Mouse (Mus musculus): Measurements from ENCODE around the gene Hyal1. TPM values are rescaled to one million over a fixed set of nuclear protein-coding genes. Genes with fewer than 3 reads are reported as not detected.
"Not testable (repeated sequence)": the region's sequence is repeated elsewhere in the genome, so short reads cannot be mapped to it uniquely, and the experiment has no call there.

The Hyal1 gene
- total RNA-seq, 1 experiment from 2014 or later = 0.86 TPM

DNA sequence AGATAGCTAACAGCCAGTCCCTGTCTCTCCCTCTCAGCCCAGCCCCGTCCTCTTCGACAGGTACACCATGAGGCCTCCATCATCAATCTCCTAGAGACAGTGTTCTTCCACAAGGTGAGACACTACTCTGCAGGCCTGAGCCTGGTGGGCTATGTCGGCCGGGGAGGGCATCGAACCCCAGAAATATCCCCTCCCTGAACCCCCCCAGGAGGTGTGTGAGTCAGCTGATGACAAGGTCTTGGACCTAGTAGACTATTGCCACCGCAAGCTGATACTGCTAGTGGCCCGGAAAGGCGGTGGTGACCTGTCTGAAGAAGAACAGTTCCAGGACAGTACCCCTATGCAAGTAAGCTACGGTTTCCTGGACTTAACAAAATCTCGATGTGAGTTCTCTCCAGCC lies 27.9 kb upstream of the Hyal1 start:
- ATAC-seq (replicated peaks; ENCODE audit: insufficient number of reproducible peaks, low FRiP score, low TSS enrichment, poor library complexity, severe bottlenecking) = no peak

DNA sequence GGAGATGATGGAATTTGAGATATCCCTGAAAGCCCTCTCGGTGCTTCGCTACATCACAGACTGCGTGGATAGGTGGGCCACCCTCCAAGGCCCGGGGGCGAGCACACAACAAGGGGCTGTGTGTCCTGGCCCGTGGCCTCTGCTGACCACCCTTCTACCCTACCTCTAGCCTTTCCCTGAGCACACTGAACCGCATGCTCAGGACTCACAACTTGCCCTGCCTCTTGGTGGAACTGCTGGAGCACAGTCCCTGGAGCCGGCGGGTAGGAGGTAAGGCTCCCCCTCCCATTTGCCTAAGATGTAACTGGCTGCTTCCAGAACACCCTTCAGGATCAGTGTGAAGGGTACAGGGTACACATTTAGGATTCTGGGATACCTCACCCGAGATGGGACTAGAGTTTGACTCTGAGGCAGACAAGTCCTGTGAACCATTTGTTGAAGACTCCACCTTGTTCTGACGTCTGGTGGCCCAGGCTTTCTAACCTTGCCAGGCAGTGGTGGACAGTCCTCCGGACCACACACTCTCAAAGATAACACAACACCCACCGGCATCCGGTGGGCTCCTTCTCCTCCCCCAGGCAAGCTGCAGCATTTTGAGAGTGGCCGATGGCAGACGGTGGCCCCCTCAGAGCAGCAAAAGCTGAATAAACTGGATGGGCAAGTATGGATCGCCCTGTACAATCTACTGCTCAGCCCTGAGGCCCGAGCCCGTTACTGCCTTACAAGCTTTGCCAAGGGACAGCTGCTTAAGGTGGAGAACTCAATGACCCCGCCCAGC lies 27.2 kb upstream of the Hyal1 start:
- no peak for ATAC-seq (replicated peaks; ENCODE audit: insufficient number of reproducible peaks, low FRiP score, low TSS enrichment, poor library complexity, severe bottlenecking)

DNA sequence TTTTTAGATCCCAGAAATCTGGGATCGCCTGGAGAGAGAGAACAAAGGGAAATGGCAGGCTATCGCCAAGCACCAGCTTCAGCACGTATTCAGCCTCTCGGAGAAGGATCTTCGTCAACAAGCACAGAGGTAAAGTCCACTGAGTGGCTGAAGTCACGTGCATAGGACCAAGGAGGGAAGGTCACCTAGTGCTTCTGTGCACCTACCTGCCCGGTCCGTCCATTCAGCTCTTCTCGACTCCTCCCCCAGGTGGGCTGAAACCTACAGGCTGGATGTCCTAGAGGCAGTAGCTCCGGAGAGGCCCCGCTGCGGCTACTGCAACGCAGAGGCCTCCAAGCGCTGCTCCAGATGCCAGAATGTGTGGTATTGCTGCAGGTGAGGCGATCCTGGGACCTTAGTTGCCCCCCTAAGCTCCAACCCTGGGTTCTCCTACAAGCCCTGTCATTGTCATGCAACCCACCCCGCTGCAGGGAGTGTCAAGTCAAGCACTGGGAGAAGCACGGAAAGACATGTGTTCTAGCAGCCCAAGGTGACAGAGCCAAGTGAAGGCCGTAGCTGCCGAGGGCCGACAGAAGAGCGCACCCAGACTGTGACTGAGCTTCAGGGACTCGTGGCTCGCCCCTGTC lies 26.1 kb upstream of the Hyal1 start:
- no peak for ATAC-seq (replicated peaks; ENCODE audit: insufficient number of reproducible peaks, low FRiP score, low TSS enrichment, poor library complexity, severe bottlenecking)

DNA sequence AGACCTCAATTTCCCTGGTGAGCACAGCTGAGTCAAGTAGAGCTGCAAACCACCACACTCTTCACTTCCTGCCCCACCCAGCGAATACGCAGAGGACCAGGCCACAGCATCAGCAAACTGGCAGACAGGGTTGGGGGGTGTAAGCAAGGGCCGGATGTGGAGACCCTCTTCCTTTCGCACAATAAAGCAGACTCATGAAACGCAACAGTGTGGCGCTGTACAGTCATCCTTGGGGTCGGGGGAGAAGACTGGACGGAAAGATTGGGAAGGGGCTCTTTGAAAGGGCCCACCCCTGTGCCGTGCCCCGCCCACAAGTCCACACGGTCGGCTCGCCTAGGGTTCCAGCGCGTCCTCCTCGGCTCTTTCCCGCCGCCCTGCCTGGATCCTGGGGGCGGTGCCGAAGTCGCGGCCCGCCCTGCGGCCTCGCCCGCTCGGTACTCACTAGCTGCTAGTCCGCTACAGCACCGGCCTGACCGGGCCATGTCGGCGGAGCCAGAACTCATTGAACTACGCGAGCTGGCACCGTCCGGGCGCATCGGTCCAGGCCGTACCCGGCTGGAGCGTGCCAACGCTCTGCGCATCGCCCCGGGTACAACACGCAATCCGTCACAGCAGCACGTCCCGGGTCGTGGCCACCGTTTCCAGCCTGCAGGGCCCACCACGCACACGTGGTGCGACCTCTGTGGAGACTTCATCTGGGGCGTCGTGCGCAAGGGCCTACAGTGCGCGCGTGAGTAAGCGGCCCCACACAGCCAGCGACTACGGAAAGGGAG lies 25.4 kb upstream of the Hyal1 start, which contains the start of gene Rassf1:
Gene Rassf1 (plus strand): TSS at position 439 of the 773 bp plus-strand sequence.
- ATAC-seq (replicated peaks; ENCODE audit: insufficient number of reproducible peaks, low FRiP score, low TSS enrichment, poor library complexity, severe bottlenecking) = peak; percentile 11; the same call in 1 of the 2 replicates

DNA sequence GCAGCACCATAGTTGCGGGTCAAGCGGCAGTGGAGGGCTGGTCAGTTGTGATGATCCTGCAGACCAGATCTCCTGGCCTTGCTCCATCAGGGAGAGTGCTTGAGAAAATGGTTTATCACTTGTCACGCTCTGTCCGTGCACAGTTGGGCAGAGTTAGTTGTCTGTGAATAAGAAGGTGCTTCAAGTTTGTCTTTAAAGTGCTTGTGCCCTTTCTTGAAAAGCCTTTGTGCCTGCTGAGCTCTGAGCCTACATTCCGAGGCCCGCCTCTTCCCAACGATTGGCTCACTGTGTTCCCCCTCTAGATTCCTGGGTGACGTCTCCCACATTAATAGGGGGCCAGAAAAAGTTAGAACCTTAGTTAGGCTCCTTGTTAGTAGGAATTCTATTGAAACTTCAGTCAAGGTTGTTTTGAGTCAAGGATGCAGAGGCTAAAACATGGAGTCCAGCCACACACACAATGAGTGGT lies 24.8 kb upstream of the Hyal1 start:
- no peak for ATAC-seq (replicated peaks; ENCODE audit: insufficient number of reproducible peaks, low FRiP score, low TSS enrichment, poor library complexity, severe bottlenecking)

DNA sequence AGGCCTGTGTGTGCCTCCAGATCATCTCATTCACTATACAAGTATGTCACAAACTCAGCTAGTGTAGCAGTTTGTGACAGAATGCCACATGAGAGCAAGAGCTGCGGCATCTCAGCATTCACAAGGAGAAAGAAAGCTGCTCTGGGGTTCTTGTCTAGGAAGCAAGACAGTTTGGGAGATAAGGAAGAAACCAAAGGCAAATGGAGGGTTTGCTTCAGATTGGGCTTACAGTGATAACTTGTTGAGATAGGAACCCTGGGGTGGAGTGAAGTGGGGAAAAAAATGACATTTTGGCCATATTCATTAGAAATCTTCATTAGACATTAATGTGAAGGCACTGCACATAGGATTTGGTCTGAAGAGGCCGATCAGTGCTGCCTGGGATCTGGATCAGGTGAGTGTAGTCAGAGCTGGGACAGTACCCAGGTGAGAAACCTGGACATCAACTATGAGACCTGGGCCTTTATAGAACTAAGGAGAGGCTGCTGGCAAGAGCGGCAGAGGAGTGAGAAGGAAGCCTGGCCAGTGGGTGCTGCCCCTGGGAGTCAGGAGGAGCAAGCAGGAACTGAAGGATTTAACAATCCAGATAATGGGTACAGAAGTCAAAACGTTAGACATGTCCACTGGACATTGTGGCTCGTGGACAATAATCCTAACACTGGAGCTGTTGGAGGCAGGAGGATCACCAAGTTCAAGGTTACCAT lies 23.9 kb upstream of the Hyal1 start:
- no peak for ATAC-seq (replicated peaks; ENCODE audit: insufficient number of reproducible peaks, low FRiP score, low TSS enrichment, poor library complexity, severe bottlenecking)

DNA sequence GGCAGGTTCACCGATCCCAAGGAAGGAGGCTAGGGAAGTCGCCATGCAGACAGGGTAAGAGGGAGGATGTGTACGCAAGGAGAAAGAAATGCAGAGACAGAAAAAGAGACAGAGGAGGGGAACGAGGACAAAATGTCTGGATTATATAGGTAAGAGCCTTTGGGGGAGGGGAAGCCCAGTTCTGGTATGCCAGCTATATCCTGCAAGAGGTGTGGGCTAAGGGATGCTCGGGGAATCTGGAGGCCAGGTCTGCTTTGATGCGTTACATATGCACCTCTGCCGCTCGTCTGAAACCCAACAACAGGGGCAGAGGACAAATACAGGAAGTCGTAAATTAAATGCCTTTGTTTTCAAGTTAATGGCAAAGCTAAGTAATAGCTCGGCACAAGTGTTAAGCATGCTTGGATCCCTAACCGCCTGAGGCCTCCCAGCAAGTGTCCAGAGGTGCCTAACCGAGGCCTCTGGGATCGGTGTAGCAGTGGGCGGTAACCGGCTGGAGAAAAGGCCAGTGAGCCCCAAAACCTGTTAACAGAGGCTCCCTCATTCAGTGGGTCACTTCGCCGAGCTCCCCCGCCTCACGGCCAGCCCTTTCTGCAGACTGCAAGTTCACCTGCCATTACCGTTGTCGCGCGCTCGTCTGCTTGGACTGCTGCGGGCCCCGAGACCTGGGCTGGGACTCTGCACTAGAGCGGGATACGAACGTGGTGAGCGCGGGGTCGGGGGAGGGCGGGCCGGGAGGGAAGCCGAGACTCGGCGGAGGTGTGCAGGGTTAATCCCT lies 23.0 kb upstream of the Hyal1 start:
- no peak for ATAC-seq (replicated peaks; ENCODE audit: insufficient number of reproducible peaks, low FRiP score, low TSS enrichment, poor library complexity, severe bottlenecking)

DNA sequence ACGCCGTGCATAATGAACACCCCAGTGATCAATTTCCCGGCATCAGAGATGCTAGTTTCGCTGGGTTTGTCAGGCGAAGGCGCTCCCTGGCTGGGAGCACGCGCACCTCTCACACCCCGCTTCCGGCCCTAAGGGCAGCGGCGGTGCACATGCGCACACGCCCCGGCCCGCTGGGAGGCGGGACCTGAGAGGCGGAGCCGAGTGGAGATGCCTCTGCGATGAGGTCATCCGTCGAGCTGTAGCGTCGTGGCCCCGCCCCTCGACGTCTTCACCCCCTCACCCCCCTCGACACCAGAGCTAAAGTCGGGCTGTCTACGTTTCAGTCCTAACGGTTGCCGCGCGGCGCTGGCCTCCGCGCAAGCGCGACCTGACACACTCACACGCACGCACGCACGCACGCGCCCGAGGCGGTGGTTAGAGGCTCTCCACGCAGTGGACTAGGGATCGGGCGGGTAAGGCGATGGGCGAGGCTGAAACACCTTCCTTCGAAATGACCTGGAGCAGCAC lies 22.4 kb upstream of the Hyal1 start:
- ATAC-seq (replicated peaks; ENCODE audit: insufficient number of reproducible peaks, low FRiP score, low TSS enrichment, poor library complexity, severe bottlenecking) = peak; percentile 76

DNA sequence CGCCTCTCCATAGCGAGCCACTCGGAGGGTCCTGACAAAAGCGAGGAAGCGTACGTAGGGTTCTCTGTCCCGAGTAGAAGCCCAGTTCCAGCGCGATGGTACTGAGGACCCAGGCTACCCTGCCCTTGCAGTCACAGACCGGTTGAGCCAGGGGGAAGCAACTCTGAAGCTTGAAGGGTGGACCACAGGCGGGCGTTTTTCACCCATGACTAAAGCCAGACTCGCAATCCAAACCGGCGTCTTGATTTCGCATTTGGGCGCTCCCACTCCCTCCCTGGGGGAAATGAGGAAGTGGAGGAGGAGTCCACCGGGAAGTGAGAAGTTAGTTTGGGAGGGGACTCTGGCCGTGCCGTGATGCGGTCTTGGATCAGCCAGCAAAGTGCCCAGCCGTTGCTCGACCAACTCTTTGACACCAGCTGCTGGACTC lies 21.7 kb upstream of the Hyal1 start:
- peak; percentile 29 for ATAC-seq (replicated peaks; ENCODE audit: insufficient number of reproducible peaks, low FRiP score, low TSS enrichment, poor library complexity, severe bottlenecking)

DNA sequence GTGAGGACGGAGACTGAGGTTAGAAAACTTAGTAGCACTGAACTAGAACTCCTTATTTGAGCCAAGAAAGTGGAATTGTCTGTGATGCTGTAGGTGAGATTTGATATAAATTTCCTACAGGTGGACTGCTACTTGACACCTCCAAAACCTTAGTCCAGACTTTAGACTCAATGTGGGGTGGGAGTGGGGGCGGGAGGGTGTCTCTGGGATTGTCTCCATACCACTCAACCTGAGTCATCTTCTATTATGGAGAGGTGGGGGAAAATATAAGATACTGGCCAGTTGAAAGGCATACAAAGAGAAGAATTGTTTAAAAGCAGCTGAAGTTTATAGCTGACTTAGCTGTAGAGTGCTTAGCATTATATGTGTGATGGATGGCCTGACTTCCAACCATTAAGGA lies 21.0 kb upstream of the Hyal1 start:
- no peak for ATAC-seq (replicated peaks; ENCODE audit: insufficient number of reproducible peaks, low FRiP score, low TSS enrichment, poor library complexity, severe bottlenecking)

DNA sequence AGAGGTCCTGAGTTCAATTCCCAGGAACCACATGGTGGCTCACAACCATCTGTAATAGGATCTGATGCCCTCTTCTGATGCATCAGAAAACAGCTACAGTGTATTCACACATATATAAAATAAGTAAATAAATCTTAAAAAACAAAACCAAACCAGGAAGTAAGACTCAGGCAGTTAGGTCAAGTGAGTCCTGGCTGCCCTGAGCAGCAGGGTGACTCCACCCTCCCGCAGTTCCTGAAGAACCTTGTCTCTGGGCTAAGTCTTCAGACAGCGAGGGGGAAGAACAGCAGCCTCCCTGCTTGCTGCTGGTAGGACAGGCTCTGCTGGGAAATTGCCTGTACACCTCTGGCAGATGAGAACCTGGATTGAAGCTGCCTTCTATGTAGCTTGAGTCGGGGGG lies 20.4 kb upstream of the Hyal1 start:
- no peak for ATAC-seq (replicated peaks; ENCODE audit: insufficient number of reproducible peaks, low FRiP score, low TSS enrichment, poor library complexity, severe bottlenecking)

DNA sequence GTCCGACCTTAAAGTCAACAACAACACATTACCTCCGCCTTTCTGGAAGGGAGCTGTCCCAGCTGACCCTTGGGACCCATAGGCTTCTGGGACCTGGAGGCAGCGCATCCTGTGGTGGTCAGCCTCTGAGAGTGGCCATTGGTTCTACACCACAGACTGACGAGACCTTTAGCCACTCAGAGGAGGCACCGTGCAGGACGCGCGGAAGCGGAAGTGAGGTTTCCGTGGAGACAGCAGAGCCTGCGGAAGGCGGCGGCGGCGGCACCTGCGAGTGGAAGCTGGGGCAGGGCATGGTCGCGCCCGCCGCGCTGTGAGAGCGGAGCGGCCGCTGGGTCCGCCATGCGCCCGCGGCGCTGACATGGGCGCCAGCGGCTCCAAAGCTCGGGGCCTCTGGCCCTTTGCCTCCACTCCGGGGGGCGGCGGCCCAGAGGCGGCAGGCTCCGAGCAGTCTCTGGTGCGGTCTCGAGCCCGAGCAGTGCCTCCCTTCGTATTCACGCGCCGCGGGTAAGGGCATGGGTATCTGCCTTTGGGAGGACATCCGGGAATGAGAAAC lies 13.6 kb upstream of the Hyal1 start, which contains the start of gene Tusc2:
Gene Tusc2 (plus strand): TSS at position 227 of the 553 bp plus-strand sequence.
- ATAC-seq (replicated peaks; ENCODE audit: insufficient number of reproducible peaks, low FRiP score, low TSS enrichment, poor library complexity, severe bottlenecking) = peak; percentile 96

DNA sequence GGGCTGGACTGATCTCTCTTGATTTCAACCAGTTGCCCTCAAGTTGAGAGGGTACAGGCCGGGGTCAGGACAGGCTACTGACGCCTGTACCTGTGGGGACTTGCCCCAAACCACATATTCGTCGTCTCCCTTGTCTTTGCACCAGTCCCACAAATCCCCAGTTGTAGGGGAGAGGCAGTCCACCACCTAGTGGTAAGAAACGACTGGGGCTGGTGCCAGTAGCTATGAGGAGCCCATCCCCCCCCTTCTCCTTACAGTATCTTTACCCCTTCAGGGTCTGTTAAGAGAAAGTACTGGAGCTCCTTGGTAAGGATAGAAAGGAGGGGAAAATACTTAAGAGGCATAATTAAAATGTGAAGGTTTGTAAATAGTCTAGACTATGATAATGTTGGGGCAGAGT lies 11.2 kb upstream of the Hyal1 start:
- ATAC-seq (replicated peaks; ENCODE audit: insufficient number of reproducible peaks, low FRiP score, low TSS enrichment, poor library complexity, severe bottlenecking) = not testable (repeated sequence)

DNA sequence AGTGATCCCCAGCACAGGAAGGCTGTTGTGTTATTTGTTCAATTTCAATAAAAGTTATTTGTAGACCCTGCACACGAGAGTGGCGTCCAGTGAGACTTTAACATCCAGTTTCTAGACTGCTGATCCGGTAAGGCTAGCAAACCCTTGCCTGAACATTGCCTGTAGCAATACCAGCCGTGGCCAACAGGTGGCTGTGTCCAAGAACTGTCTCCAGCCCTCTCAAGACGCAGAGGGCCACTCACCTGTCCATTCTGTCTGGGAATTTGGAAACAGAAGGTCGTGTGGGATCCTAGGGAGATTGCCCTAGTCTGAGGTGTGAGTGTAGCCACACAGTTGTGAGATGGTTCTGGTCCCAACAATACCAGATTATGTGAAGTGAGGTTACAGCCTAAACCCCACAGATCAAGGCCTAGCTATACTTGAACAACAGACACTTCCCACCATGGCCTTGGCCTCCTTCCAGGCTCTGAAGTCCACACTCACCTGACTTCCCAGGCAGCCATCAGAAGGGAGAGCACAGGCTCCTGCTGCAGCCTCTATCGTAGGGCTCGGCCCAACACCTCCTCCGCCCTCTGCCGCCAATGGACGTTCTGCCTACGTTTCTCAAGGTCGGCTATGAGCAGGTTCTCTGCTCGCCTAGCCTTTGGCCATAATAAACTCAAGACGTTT lies 10.6 kb upstream of the Hyal1 start:
- 0 out of 2 replicates have a peak, but pooled peaks have one; percentile 32 for ATAC-seq (replicated peaks; ENCODE audit: insufficient number of reproducible peaks, low FRiP score, low TSS enrichment, poor library complexity, severe bottlenecking)

DNA sequence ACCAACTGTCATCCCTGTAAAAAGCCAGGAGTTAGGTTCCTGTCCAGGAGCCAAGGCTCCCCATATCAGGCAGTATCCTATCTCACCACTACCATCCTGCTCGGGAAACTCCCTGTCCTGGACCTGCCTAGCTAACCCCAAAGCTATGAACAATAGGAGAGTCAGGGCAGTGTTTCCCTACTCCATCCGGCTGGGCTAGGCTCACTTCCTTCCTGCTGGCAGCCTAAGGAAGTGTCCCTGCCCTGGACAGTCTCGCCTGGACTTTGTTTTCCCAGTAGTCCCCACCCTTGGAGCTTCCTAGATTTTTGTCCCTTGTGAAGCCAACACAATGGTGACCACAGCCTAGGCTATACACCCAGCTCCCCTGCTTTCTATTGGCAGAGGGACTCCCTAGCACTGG lies 9.9 kb upstream of the Hyal1 start:
- ATAC-seq (replicated peaks; ENCODE audit: insufficient number of reproducible peaks, low FRiP score, low TSS enrichment, poor library complexity, severe bottlenecking) = no peak

DNA sequence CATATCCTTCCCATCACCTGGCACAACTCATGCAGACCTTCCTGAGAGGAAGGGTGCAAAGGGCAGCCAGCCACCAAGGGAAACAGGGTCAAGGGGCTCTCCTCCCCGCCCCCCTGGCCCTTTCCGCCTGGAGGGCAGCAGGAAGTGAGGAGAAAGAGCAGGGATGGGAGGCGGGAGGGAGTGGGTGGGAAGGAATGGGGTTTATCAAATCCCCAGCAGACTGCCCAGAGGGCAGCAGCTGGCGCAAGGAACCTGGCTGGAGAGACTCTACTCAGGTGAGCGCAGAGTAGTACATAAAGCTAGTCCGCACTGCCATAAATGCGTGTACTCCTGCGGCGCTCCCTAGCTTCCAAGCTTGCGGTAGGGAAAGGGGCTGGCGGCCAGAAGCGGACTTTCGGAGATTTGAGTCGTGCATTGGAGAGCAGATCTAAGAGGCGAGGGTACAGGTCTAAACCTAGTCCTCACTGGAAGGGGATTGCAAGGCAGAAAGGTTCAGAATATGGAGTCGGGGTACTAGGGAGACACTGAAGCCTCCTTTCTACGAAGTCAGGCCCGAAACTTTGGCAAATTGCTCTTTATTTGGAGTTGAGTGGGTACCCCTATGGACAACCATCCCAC lies 8.9 kb upstream of the Hyal1 start, which contains the start of gene Hyal2:
Gene Hyal2 (plus strand): TSS at position 244 of the 618 bp plus-strand sequence.
- ATAC-seq (replicated peaks; ENCODE audit: insufficient number of reproducible peaks, low FRiP score, low TSS enrichment, poor library complexity, severe bottlenecking) = no peak

All from monocyte, adult 5-6 weeks (primary cell).